Mouse (Mus musculus) E14TG2a.4 (cell line): ENCODE results near the gene Rgs12.

Source experiments
- CTCF ChIP-seq: conservative IDR thresholded peaks from 2 replicates; pipeline ENCODE4 v1.5.1; 2014; ENCODE audit warnings: low read length
- NANOG ChIP-seq: IDR thresholded peaks from 2 replicates; pipeline ENCODE4 v1.6.1; 2014; ENCODE audit warnings: borderline replicate concordance, low read length, mixed read lengths
- POU5F1 ChIP-seq: IDR thresholded peaks from 2 replicates; pipeline ENCODE4 v1.6.1; 2014; ENCODE audit warnings: low read length, borderline replicate concordance

GRCm38 (mm10) chr5:34960021-34960420 is 10.8 kb downstream of the Rgs12 start:
- TF ChIP-seq CTCF (no peak), NANOG (no peak), POU5F1 (no peak)
